Mouse (Mus musculus) CH12.LX (cell line): ENCODE data around the gene Car5a. TPM values are rescaled to one million over a fixed set of nuclear protein-coding genes. Genes with fewer than 3 reads are reported as not detected.

ENCODE experiments used
- DNase-seq: peaks from one replicate; pipeline ENCODE4 v3.0.0-alpha.2; 2013; ENCODE audit errors: extremely low read depth
- H3K27ac ChIP-seq: 2 replicates; pipeline ENCODE4 v1.5.1; 2012; ENCODE audit warnings: low read depth, mild to moderate bottlenecking, control low read depth, moderate library complexity; ENCODE audit not compliant: insufficient read depth
- H3K27me3 ChIP-seq: replicated peaks from 2 replicates; pipeline ENCODE3; 2012; ENCODE audit warnings: inconsistent platforms
- H3K36me3 ChIP-seq, 2 experiments: replicated peaks in 1 of 2; 2 replicates each; pipeline versions ENCODE3 to v1.6.1; 2012; ENCODE audit warnings: inconsistent platforms in 1 of 2, low read length in 1 of 2, mild to moderate bottlenecking in 1 of 2, mixed read lengths in 1 of 2, moderate library complexity in 1 of 2; ENCODE audit not compliant: control insufficient read depth in 1 of 2, insufficient read depth in 1 of 2
- H3K4me1 ChIP-seq, 2 experiments: 2 replicates each; pipeline ENCODE4 v1.6.1; 2012; ENCODE audit warnings: inconsistent platforms in 1 of 2, moderate library complexity in 1 of 2; ENCODE audit not compliant: insufficient read depth in 2 of 2, control insufficient read depth in 1 of 2
- H3K4me2 ChIP-seq: 2 replicates; pipeline ENCODE4 v1.6.1; 2012; ENCODE audit warnings: low read depth, mild to moderate bottlenecking, control low read depth; ENCODE audit not compliant: poor library complexity, insufficient read depth, severe bottlenecking
- H3K4me3 ChIP-seq, 3 experiments: fragments of 150-350 bp in 1 of 3; sonication (generic) in 1 of 3; replicated peaks in 1 of 3; 2 replicates each; pipeline versions ENCODE3 to v1.5.1; 2011 to 2012; ENCODE audit warnings: low read depth in 2 of 3, low read length in 2 of 3, mild to moderate bottlenecking in 2 of 3, moderate library complexity in 2 of 3, control low read depth in 1 of 3, improper control_type of control experiment in 1 of 3, inconsistent platforms in 1 of 3, mixed read lengths in 1 of 3; ENCODE audit not compliant: poor library complexity in 1 of 3
- H3K79me2 ChIP-seq: replicated peaks from 2 replicates; pipeline ENCODE4 v1.6.1; 2012; ENCODE audit warnings: mild to moderate bottlenecking, moderate library complexity; ENCODE audit not compliant: control insufficient read depth, poor library complexity, insufficient read depth, severe bottlenecking; ENCODE audit errors: extremely low read depth
- H3K9ac ChIP-seq: 2 replicates; pipeline ENCODE4 v1.6.1; 2012; ENCODE audit warnings: low read depth, mild to moderate bottlenecking, control low read depth, moderate library complexity; ENCODE audit not compliant: insufficient read depth
- H3K9me3 ChIP-seq: replicated peaks from 2 replicates; pipeline ENCODE3; 2012; ENCODE audit warnings: low read length, inconsistent platforms, mixed read lengths
- BHLHE40 ChIP-seq: IDR thresholded peaks from 2 replicates; pipeline ENCODE4 v1.6.1; 2011; ENCODE audit warnings: mild to moderate bottlenecking, low read depth, low read length, improper control_type of control experiment
- CHD2 ChIP-seq: IDR thresholded peaks from 2 replicates; pipeline ENCODE4 v1.6.1; 2011; ENCODE audit warnings: low read length, improper control_type of control experiment
- CTCF ChIP-seq, 2 experiments: IDR thresholded peaks in 1 of 2; conservative IDR thresholded peaks in 1 of 2; 2 replicates each; pipeline ENCODE4 v1.5.1; 2011 to 2012; ENCODE audit warnings: low read depth in 2 of 2, low read length in 2 of 2, improper control_type of control experiment in 1 of 2, inconsistent platforms in 1 of 2, mild to moderate bottlenecking in 1 of 2, moderate library complexity in 1 of 2
- E2F4 ChIP-seq: IDR thresholded peaks from 2 replicates; pipeline ENCODE4 v1.6.1; 2011; ENCODE audit warnings: low read depth, low read length, improper control_type of control experiment; ENCODE audit not compliant: insufficient replicate concordance
- EP300 ChIP-seq: IDR thresholded peaks from 2 replicates; pipeline ENCODE4 v1.6.1; 2011; ENCODE audit warnings: low read length, improper control_type of control experiment
- GABPA ChIP-seq: IDR thresholded peaks from 2 replicates; pipeline ENCODE4 v1.6.1; 2012; ENCODE audit warnings: low read depth, low read length, improper control_type of control experiment, inconsistent platforms; ENCODE audit not compliant: insufficient replicate concordance
- JUND ChIP-seq: conservative IDR thresholded peaks from 2 replicates; pipeline ENCODE4 v1.6.1; 2011; ENCODE audit warnings: low read depth, low read length, improper control_type of control experiment
- MAFK ChIP-seq: IDR thresholded peaks from 2 replicates; pipeline ENCODE4 v1.6.1; 2011; ENCODE audit warnings: low read length, improper control_type of control experiment; ENCODE audit not compliant: insufficient replicate concordance
- MAZ ChIP-seq: IDR thresholded peaks from 2 replicates; pipeline ENCODE4 v1.6.1; 2012; ENCODE audit warnings: low read depth, mild to moderate bottlenecking, inconsistent platforms, low read length, improper control_type of control experiment, moderate library complexity
- NRF1 ChIP-seq: IDR thresholded peaks from 2 replicates; pipeline ENCODE4 v1.6.1; 2014; ENCODE audit warnings: low read depth, mild to moderate bottlenecking, inconsistent platforms, low read length, improper control_type of control experiment, moderate library complexity
- PAX5 ChIP-seq: IDR thresholded peaks from 2 replicates; pipeline ENCODE4 v1.6.1; 2012; ENCODE audit warnings: low read length, inconsistent platforms, mixed read lengths
- POLR2AphosphoS2 ChIP-seq: IDR thresholded peaks from 2 replicates; pipeline ENCODE4 v1.6.1; 2011; ENCODE audit warnings: low read depth, low read length, improper control_type of control experiment
- RCOR1 ChIP-seq: conservative IDR thresholded peaks from 2 replicates; pipeline ENCODE4 v1.6.1; 2012; ENCODE audit warnings: low read depth, mild to moderate bottlenecking, inconsistent platforms, low read length, improper control_type of control experiment
- SIN3A ChIP-seq: IDR thresholded peaks from 2 replicates; pipeline ENCODE4 v1.6.1; 2012; ENCODE audit warnings: low read length, improper control_type of control experiment, inconsistent platforms
- TBP ChIP-seq: conservative IDR thresholded peaks from 2 replicates; pipeline ENCODE4 v1.6.1; 2011; ENCODE audit warnings: low read depth, low read length, improper control_type of control experiment
- USF1 ChIP-seq: IDR thresholded peaks from 2 replicates; pipeline ENCODE4 v1.6.1; 2014; ENCODE audit warnings: low read depth, mild to moderate bottlenecking, inconsistent platforms, low read length, improper control_type of control experiment
- ZC3H11A ChIP-seq: IDR thresholded peaks from 2 replicates; pipeline ENCODE4 v1.6.1; 2012; ENCODE audit warnings: low read depth, mild to moderate bottlenecking, inconsistent platforms, low read length, improper control_type of control experiment
- ZNF384 ChIP-seq: IDR thresholded peaks from 2 replicates; pipeline ENCODE4 v1.6.1; 2012; ENCODE audit warnings: low read depth, low read length, improper control_type of control experiment, inconsistent platforms
- dilution Hi-C: fragments of 300-500 bp; cut with MboI; formaldehyde crosslinking; loops from 2 replicates; pipeline ENCODE4 v1.14.3; 2020; ENCODE audit warnings: low sequenced_read_pairs; ENCODE audit not compliant: extremely low pct_unique_long_range_greater_than_20kb, extremely low pct_ligation_motif_present
- in situ Hi-C: fragments of 300-500 bp; cut with MboI; formaldehyde crosslinking; loops from 3 replicates; pipeline ENCODE4 v1.14.3; 2019; ENCODE audit warnings: low sequenced_read_pairs, low pct_ligation_motif_present, low pct_unique_long_range_greater_than_20kb, mixed read lengths
- polyA plus RNA-seq: library from polyadenylated mRNA; unstranded; fragments of >175 nt; gene quantifications from 2 replicates; pipeline ENCODE4 v1.2.1, GENCODE M21; 2012; ENCODE audit warnings: low read depth; ENCODE audit not compliant: insufficient read length
- total RNA-seq, 2 experiments: library from RNA; depleted of rRNA; stranded (reverse); fragments of 300-350 nt in 1 of 2; fragments of >200 nt in 1 of 2; gene quantifications; 2 replicates each; pipeline ENCODE4 v1.2.3; 2012 to 2014

The Car5a gene
- total and polyA plus RNA-seq, 3 experiments, result 1.6 to 9.7 TPM; not detected in 1

DNA sequence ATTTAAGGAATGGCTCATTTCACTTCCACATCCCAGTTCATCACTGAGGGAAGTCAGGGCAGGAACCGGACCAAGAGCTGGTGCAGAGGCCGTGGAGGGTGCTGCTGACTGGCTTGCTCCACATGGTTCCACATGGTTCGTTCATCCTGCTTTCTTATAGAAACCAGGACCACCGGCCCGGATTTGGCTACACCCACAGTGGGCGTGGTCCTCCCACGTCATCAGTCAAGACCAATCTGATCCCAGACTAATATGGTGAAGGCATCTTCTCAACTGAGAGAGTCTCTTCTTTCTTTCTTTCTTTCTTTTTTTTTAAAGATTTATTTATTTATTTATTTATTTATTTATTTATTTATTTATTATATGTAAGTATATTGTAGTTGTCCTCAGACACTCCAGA, 13.1 kb downstream of the Car5a start:
- Histone ChIP-seq H3K4me2 (no peak overlapping the region), H3K4me1 (peaks cover 28 to 67% of the 10 kb centered on the region in 2 experiments), H3K9me3 (peaks cover 3% of the 10 kb centered on the region), H3K79me2 (no peaks in the 10 kb centered on the region), H3K27me3 (no peaks in the 10 kb centered on the region), H3K36me3 (no peaks in the 10 kb centered on the region), H3K4me3 (no peak overlapping the region), H3K9ac (no peak overlapping the region), H3K27ac (no peak overlapping the region)
- TF ChIP-seq NRF1 (no peak), CTCF (conservative IDR thresholded peaks at IDR 0.05 in 1 of 2, IDR thresholded peaks at IDR 0.05 in 1 of 2; ENCODE audit: low read depth in 2 of 2, low read length in 2 of 2) (no peak), E2F4 (no peak), POLR2AphosphoS2 (no peak), JUND (no peak), MAFK (no peak), MAZ (no peak), SIN3A (no peak), BHLHE40 (no peak), CHD2 (no peak), ZNF384 (no peak), EP300 (no peak), GABPA (no peak), PAX5 (no peak), USF1 (no peak), ZC3H11A (no peak), RCOR1 (no peak)
- dilution Hi-C loops (no loop called here), in situ Hi-C loops (loop anchor here (10.0 kb wide), 1 partner anchor 217 kb away; no protein-coding TSS in a partner anchor)
- no peak for DNase-seq

DNA sequence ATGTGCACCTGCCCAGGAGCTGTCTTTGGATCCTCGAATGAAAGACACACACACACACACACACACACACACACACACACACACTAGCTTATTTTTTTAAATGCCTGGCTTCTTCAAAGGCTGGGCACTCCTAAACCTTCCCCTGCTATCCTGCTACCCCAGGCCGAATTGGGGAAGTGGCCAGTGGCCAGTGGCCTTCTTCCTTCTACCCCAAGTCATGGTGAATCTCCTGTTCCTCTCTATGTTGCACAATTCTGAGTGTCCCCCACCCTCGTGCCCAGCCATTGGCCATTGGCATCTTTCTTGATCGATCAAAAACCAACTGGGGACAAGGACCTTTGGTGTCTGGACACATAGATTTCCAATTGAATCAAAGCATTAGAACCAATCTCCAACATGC, 14.7 kb downstream of the Car5a start:
- H3K4me2 ChIP-seq, result no peak overlapping the region
- no peak for DNase-seq
- H3K9ac ChIP-seq, result no peak overlapping the region
- peaks cover 3% of the 10 kb centered on the region for H3K9me3 ChIP-seq
- dilution Hi-C loops (no loop called here), in situ Hi-C loops (loop anchor here (10.0 kb wide), 1 partner anchor 215 kb away; no protein-coding TSS in a partner anchor)
- TF ChIP-seq EP300, result no peak
- TF ChIP-seq TBP, result no peak
- TF ChIP-seq BHLHE40, result no peak
- H3K4me3 ChIP-seq, result no peak overlapping the region
- H3K79me2 ChIP-seq, result no peaks in the 10 kb centered on the region
- no peaks in the 10 kb centered on the region for H3K27me3 ChIP-seq
- H3K36me3 ChIP-seq, result no peaks in the 10 kb centered on the region
- H3K27ac ChIP-seq, result no peak overlapping the region
- peaks cover 23 to 63% of the 10 kb centered on the region in 2 experiments for H3K4me1 ChIP-seq
